Mouse (Mus musculus) ES-Bruce4 (cell line): ENCODE results near the gene Ptprb.

Experiments
- CTCF ChIP-seq: IDR thresholded peaks from one replicate; pipeline ENCODE4 v1.8.1; 2011; ENCODE audit warnings: low read depth, low read length
- EP300 ChIP-seq: IDR thresholded peaks from 2 replicates; pipeline ENCODE4 v1.6.1; 2011; ENCODE audit warnings: low read depth, low read length; ENCODE audit not compliant: insufficient read depth

DNA sequence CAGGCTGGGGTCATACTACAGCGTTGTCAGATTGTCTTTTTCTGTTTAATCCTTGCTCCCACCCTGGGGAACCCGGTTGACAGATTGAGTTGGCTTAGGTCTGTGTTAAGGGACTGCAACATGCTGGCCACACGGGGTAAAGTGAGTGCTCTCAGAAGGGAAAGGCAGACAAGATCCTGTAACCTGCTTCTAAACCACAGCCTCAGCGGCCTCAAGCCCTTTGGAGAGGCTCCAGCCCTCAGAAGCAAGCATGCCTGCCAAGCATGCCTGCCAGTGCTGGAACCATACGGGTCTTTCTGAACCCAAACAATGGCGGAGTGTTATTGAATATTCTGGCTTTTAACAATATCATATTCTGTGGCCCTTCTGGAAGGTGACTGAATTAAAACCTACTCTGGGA is 149.6 kb downstream of the Ptprb start:
- no peak for TF ChIP-seq CTCF
- no peak for TF ChIP-seq EP300
